Mouse (Mus musculus) ES-E14 (cell line): ENCODE data around the gene Rassf8.

Experiments used
- HCFC1 ChIP-seq: IDR thresholded peaks from 2 replicates; pipeline ENCODE4 v1.6.1; 2012; ENCODE audit warnings: low read length, inconsistent platforms, borderline replicate concordance; ENCODE audit not compliant: insufficient read depth
- MAFK ChIP-seq: IDR thresholded peaks from 2 replicates; pipeline ENCODE4 v1.6.1; 2014; ENCODE audit warnings: mild to moderate bottlenecking, low read depth, low read length, inconsistent platforms; ENCODE audit not compliant: insufficient read depth
- ZNF384 ChIP-seq: IDR thresholded peaks from 2 replicates; pipeline ENCODE4 v1.6.1; 2012; ENCODE audit warnings: low read depth, low read length, inconsistent platforms

DNA sequence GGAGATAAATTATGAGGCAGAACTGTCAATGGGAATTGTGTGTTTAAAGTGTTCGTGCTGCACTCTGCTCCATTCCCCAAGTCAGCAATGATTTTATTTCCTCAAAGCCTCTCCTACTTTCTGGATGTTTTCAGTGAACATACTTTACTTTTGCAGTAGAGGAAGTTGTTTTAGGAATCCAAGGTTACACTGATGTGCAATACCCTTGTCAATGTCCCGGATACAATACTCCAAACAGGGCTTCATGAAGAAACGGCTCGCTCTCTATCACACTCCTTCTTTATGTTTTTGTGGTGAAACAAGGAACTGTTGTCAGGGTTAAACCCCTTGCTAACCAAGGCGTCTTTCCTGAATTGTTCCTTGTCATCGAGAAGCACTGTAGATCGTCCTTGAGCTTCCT, 45.8 kb downstream of the Rassf8 start:
- no peak for TF ChIP-seq MAFK
- no peak for TF ChIP-seq HCFC1
- no peak for TF ChIP-seq ZNF384
